Mouse (Mus musculus): ENCODE data around the gene Zmiz1. TPM values are rescaled to one million over a fixed set of nuclear protein-coding genes. Genes with fewer than 3 reads are reported as not detected.

Gene Zmiz1
- polyA plus RNA-seq, 1 experiment: 27.3 TPM

GRCm38 (mm10) chr14:25593876-25594275 lies 134.9 kb downstream of the Zmiz1 start:
- Histone ChIP-seq H3K36me3 (ENCODE audit: control insufficient read depth, insufficient read depth) (peaks cover 27% of the 10 kb centered on the region), H3ac (ENCODE audit: control insufficient read depth, insufficient read length, low read depth) (no peak overlapping the region), H3K79me2 (ENCODE audit: control insufficient read depth, insufficient read depth) (no peaks in the 10 kb centered on the region), H3K27me3 (ENCODE audit: control insufficient read depth, insufficient read depth, insufficient read length) (no peaks in the 10 kb centered on the region), H3K4me3 (ENCODE audit: insufficient read depth, poor library complexity, severe bottlenecking) (no peak overlapping the region), H3K79me3 (ENCODE audit: low read depth) (no peaks in the 10 kb centered on the region)
- TF ChIP-seq MYOG (IDR thresholded peaks at IDR 0.05; ENCODE audit: control insufficient read depth, extremely low read depth, insufficient read length): no peak
- TF ChIP-seq MAX (IDR thresholded peaks at IDR 0.05): no peak
- no peak for TF ChIP-seq MYOD1 (IDR thresholded peaks at IDR 0.05; ENCODE audit: control insufficient read depth, insufficient read length, low read depth)
- no peak for TF ChIP-seq CEBPB (IDR thresholded peaks at IDR 0.05; ENCODE audit: low read depth)
- no peak for TF ChIP-seq FOSL1 (IDR thresholded peaks at IDR 0.05; ENCODE audit: insufficient read depth, low read length, poor library complexity, severe bottlenecking)
- TF ChIP-seq USF1 (IDR thresholded peaks at IDR 0.05; ENCODE audit: low read depth): no peak
- no peak for TF ChIP-seq CTCF (IDR thresholded peaks at IDR 0.05; ENCODE audit: control insufficient read depth, insufficient read depth, insufficient read length)

- H3K36me3 ChIP-seq (ENCODE audit: control insufficient read depth, insufficient read depth): peaks cover 32% of the 10 kb centered on the region
- H3K79me3 ChIP-seq (ENCODE audit: low read depth): no peaks in the 10 kb centered on the region
- H3K27me3 ChIP-seq (ENCODE audit: control insufficient read depth, insufficient read depth, insufficient read length): no peaks in the 10 kb centered on the region
- no peak overlapping the region for H3K4me3 ChIP-seq (ENCODE audit: insufficient read depth, poor library complexity, severe bottlenecking)
- TF ChIP-seq CEBPB (IDR thresholded peaks at IDR 0.05; ENCODE audit: low read depth) (no peak), FOSL1 (IDR thresholded peaks at IDR 0.05; ENCODE audit: insufficient read depth, low read length, poor library complexity, severe bottlenecking) (no peak), MYOD1 (IDR thresholded peaks at IDR 0.05; ENCODE audit: control insufficient read depth, insufficient read length, low read depth) (no peak), USF1 (IDR thresholded peaks at IDR 0.05; ENCODE audit: low read depth) (no peak), MYOG (IDR thresholded peaks at IDR 0.05; ENCODE audit: control insufficient read depth, extremely low read depth, insufficient read length) (no peak), MAX (IDR thresholded peaks at IDR 0.05) (no peak), CTCF (IDR thresholded peaks at IDR 0.05; ENCODE audit: control insufficient read depth, insufficient read depth, insufficient read length) (no peak)
- no peak overlapping the region for H3ac ChIP-seq (ENCODE audit: control insufficient read depth, insufficient read length, low read depth)
- H3K79me2 ChIP-seq (ENCODE audit: control insufficient read depth, insufficient read depth): no peaks in the 10 kb centered on the region
Observed at GRCm38 (mm10) chr14:25594611-25595010, 135.6 kb downstream of the Zmiz1 start.

- no peaks in the 10 kb centered on the region for H3K27me3 ChIP-seq (ENCODE audit: control insufficient read depth, insufficient read depth, insufficient read length)
- H3ac ChIP-seq (ENCODE audit: control insufficient read depth, insufficient read length, low read depth): no peak overlapping the region
- H3K36me3 ChIP-seq (ENCODE audit: control insufficient read depth, insufficient read depth): peaks cover 28% of the 10 kb centered on the region
- peaks cover 5% of the 10 kb centered on the region for H3K79me2 ChIP-seq (ENCODE audit: control insufficient read depth, insufficient read depth)
- H3K79me3 ChIP-seq (ENCODE audit: low read depth): no peaks in the 10 kb centered on the region
- H3K4me3 ChIP-seq (ENCODE audit: insufficient read depth, poor library complexity, severe bottlenecking): no peak overlapping the region
- TF ChIP-seq MYOG (IDR thresholded peaks at IDR 0.05; ENCODE audit: control insufficient read depth, extremely low read depth, insufficient read length) (no peak), MAX (IDR thresholded peaks at IDR 0.05) (no peak), MYOD1 (IDR thresholded peaks at IDR 0.05; ENCODE audit: control insufficient read depth, insufficient read length, low read depth) (no peak), FOSL1 (IDR thresholded peaks at IDR 0.05; ENCODE audit: insufficient read depth, low read length, poor library complexity, severe bottlenecking) (no peak), CEBPB (IDR thresholded peaks at IDR 0.05; ENCODE audit: low read depth) (no peak), CTCF (IDR thresholded peaks at IDR 0.05; ENCODE audit: control insufficient read depth, insufficient read depth, insufficient read length) (no peak), USF1 (IDR thresholded peaks at IDR 0.05; ENCODE audit: low read depth) (no peak)
Observed at GRCm38 (mm10) chr14:25598960-25599359, 140.0 kb downstream of the Zmiz1 start.

- TF ChIP-seq MYOG (IDR thresholded peaks at IDR 0.05; ENCODE audit: control insufficient read depth, extremely low read depth, insufficient read length) (no peak), FOSL1 (IDR thresholded peaks at IDR 0.05; ENCODE audit: insufficient read depth, low read length, poor library complexity, severe bottlenecking) (no peak), CEBPB (IDR thresholded peaks at IDR 0.05; ENCODE audit: low read depth) (no peak), MYOD1 (IDR thresholded peaks at IDR 0.05; ENCODE audit: control insufficient read depth, insufficient read length, low read depth) (no peak), MAX (IDR thresholded peaks at IDR 0.05) (no peak), CTCF (IDR thresholded peaks at IDR 0.05; ENCODE audit: control insufficient read depth, insufficient read depth, insufficient read length) (no peak), USF1 (IDR thresholded peaks at IDR 0.05; ENCODE audit: low read depth) (no peak)
- H3K36me3 ChIP-seq (ENCODE audit: control insufficient read depth, insufficient read depth): peaks cover 28% of the 10 kb centered on the region
- peaks cover 7% of the 10 kb centered on the region for H3K79me2 ChIP-seq (ENCODE audit: control insufficient read depth, insufficient read depth)
- H3K79me3 ChIP-seq (ENCODE audit: low read depth): no peaks in the 10 kb centered on the region
- no peak overlapping the region for H3ac ChIP-seq (ENCODE audit: control insufficient read depth, insufficient read length, low read depth)
- H3K27me3 ChIP-seq (ENCODE audit: control insufficient read depth, insufficient read depth, insufficient read length): no peaks in the 10 kb centered on the region
- H3K4me3 ChIP-seq (ENCODE audit: insufficient read depth, poor library complexity, severe bottlenecking): no peak overlapping the region
Observed at GRCm38 (mm10) chr14:25599934-25600333, 140.9 kb downstream of the Zmiz1 start.

GRCm38 (mm10) chr14:25600358-25600757 lies 141.4 kb downstream of the Zmiz1 start:
- peaks cover 7% of the 10 kb centered on the region for H3K79me2 ChIP-seq (ENCODE audit: control insufficient read depth, insufficient read depth)

More at GRCm38 (mm10) chr14:25600358-25600757, 141.4 kb downstream of the Zmiz1 start:
- Histone ChIP-seq H3K36me3 (ENCODE audit: control insufficient read depth, insufficient read depth) (peaks cover 28% of the 10 kb centered on the region), H3K4me3 (ENCODE audit: insufficient read depth, poor library complexity, severe bottlenecking) (no peak overlapping the region), H3K27me3 (ENCODE audit: control insufficient read depth, insufficient read depth, insufficient read length) (no peaks in the 10 kb centered on the region), H3K79me3 (ENCODE audit: low read depth) (no peaks in the 10 kb centered on the region), H3ac (ENCODE audit: control insufficient read depth, insufficient read length, low read depth) (no peak overlapping the region)
- no peak for TF ChIP-seq MAX (IDR thresholded peaks at IDR 0.05)
- TF ChIP-seq MYOD1 (IDR thresholded peaks at IDR 0.05; ENCODE audit: control insufficient read depth, insufficient read length, low read depth): no peak
- TF ChIP-seq CTCF (IDR thresholded peaks at IDR 0.05; ENCODE audit: control insufficient read depth, insufficient read depth, insufficient read length): no peak
- TF ChIP-seq FOSL1 (IDR thresholded peaks at IDR 0.05; ENCODE audit: insufficient read depth, low read length, poor library complexity, severe bottlenecking): no peak
- TF ChIP-seq USF1 (IDR thresholded peaks at IDR 0.05; ENCODE audit: low read depth): no peak
- no peak for TF ChIP-seq MYOG (IDR thresholded peaks at IDR 0.05; ENCODE audit: control insufficient read depth, extremely low read depth, insufficient read length)
- no peak for TF ChIP-seq CEBPB (IDR thresholded peaks at IDR 0.05; ENCODE audit: low read depth)

All from C2C12 (cell line).